Comparison of ENCODE assay signal across 12 mouse cellular contexts in the genomic region with DNA sequence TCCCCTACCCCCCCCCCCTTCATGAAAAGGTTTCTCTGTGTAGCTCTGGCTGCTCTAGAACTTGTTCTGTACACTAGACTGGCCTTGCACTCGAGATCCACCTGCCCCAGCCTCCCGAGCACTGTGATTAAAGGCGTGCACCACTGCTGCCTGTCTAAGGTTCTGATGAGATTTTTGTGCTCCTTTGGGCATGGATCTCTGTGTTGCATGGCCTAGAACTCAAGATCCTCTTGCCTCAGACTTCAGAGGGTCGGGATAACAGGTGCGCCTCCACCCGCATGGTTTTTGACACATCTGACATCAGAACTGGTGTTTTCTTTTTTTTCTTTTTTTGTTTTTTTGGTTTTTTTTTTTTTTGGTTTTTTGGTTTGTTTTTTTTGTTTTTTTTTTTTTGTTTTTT.
"Had no signal": no experiment of that assay in that cellular context is flagged by ENCODE, and none has a peak within 500 bp of the region (broad histone marks: within the 10 kb centered on the region; RNA-seq: fewer than 3 reads in every experiment).

No protein-coding gene starts in this region.

- H3K27ac ChIP-seq: kidney, postnatal 0 days; layer of hippocampus, adult 2 months; left cerebral cortex, adult 2 months; limb, embryonic 10.5 days; liver, embryonic 15.5 days; neural tube, embryonic 12.5 days; stomach, embryonic 15.5 days had no signal

- H3K9ac ChIP-seq: liver, embryonic 15.5 days; neural tube, embryonic 12.5 days; stomach, embryonic 15.5 days had no signal

- H3K27me3 ChIP-seq: liver, embryonic 15.5 days; neural tube, embryonic 12.5 days; stomach, embryonic 15.5 days had no signal

- H3K9me3 ChIP-seq: limb, embryonic 10.5 days; liver, embryonic 15.5 days; neural tube, embryonic 12.5 days; stomach, embryonic 15.5 days had no signal

- DNase-seq: kidney, adult 9 months; kidney, postnatal 4 days; lung, adult 2 months; lung, postnatal 36 days; midbrain, embryonic 14.5 days had no signal

- H3K4me3 ChIP-seq: layer of hippocampus, adult 2 months; left cerebral cortex, adult 2 months; limb, embryonic 10.5 days; liver, embryonic 15.5 days; neural tube, embryonic 12.5 days; stomach, embryonic 15.5 days had no signal
